Mouse (Mus musculus): ENCODE results near the gene Lag3.

DNA sequence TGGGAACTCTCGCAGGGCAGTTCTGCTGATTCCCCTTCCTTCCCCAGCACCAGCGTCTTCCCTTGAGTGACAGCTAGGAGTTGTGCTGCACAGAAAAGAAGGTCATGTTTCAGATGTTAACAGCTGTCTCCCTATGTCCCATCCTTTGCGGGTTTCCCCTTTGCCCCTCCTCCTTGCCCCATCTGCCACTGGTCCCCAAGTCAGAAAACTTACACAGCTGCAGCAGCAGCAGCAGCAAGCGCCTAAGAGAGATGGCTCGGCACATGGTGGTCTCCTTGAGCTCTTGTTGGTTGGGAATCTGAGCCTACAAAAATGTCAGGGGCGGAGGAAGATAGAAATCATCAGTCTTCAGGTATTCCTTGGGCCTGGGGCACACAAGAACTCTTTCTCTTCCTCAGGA lies 32.1 kb downstream of the Lag3 start:
- no peak for TF ChIP-seq CTCF (IDR thresholded peaks at IDR 0.05; ENCODE audit: low read depth, low read length)
- TF ChIP-seq POLR2A (IDR thresholded peaks at IDR 0.05; ENCODE audit: borderline replicate concordance, low read depth, low read length): no peak
